Mouse (Mus musculus) bone marrow, adult 2 months (tissue): ENCODE measurements around the gene Myh14. TPM values are rescaled to one million over a fixed set of nuclear protein-coding genes. Genes with fewer than 3 reads are reported as not detected.

Experiments
- H3K27ac ChIP-seq: fragments of 200-500 bp; 2 replicates; pipeline ENCODE4 v1.5.1; 2012; ENCODE audit warnings: low read depth, mild to moderate bottlenecking, control low read depth, inconsistent platforms, low read length; ENCODE audit not compliant: control insufficient read depth, poor library complexity, insufficient read depth
- H3K4me1 ChIP-seq: fragments of 200-500 bp; 2 replicates; pipeline ENCODE4 v1.6.1; 2011; ENCODE audit warnings: low read length; ENCODE audit not compliant: control insufficient read depth, insufficient read depth
- H3K4me3 ChIP-seq: fragments of 200-500 bp; replicated peaks from 2 replicates; pipeline ENCODE3; 2011; ENCODE audit warnings: mild to moderate bottlenecking, low read depth, low read length, control low read depth; ENCODE audit not compliant: control insufficient read depth
- CTCF ChIP-seq: fragments of 200-500 bp; IDR thresholded peaks from 2 replicates; pipeline ENCODE4 v1.5.1; 2011; ENCODE audit warnings: low read length, control low read depth; ENCODE audit not compliant: control insufficient read depth, insufficient read depth
- POLR2A ChIP-seq: fragments of 200-500 bp; IDR thresholded peaks from 2 replicates; pipeline ENCODE4 v1.6.1; 2011; ENCODE audit warnings: low read depth, mild to moderate bottlenecking, control low read depth, low read length, borderline replicate concordance; ENCODE audit not compliant: control insufficient read depth
- WGBS: fragments of 180-500 bp; shearing (Covaris S2); methylation state at CpG from one replicate; pipeline ENCODE4 v1.1.7; 2018; 5-methylcytosine and 5-hydroxymethylcytosine counted together
- polyA plus RNA-seq: library from polyadenylated mRNA; stranded (reverse); fragments of >200 nt; gene quantifications from 2 replicates; pipeline ENCODE4 v1.2.4, GENCODE M21; 2011; ENCODE audit warnings: low replicate concordance; ENCODE audit not compliant: missing spikeins, insufficient read depth, insufficient read length

Gene Myh14
- polyA plus RNA-seq, 1 experiment = not detected

GRCm38 (mm10) chr7:44683656-44684055 is 13.0 kb upstream of the Myh14 start:
- Histone ChIP-seq H3K4me1 (no peaks in the 10 kb centered on the region), H3K4me3 (no peak overlapping the region), H3K27ac (no peak overlapping the region)
- WGBS = 83% methylated on average over 8 of the region's 8 CpGs
- TF ChIP-seq CTCF (no peak), POLR2A (no peak)

- 50% methylated on average over 2 of the region's 2 CpGs for WGBS
- Histone ChIP-seq H3K27ac (no peak overlapping the region), H3K4me3 (no peak overlapping the region), H3K4me1 (no peaks in the 10 kb centered on the region; the same call in 1 of the 2 replicates)
- TF ChIP-seq POLR2A (no peak), CTCF (no peak)
Observed at GRCm38 (mm10) chr7:44676611-44677010, 6.0 kb upstream of the Myh14 start.

DNA sequence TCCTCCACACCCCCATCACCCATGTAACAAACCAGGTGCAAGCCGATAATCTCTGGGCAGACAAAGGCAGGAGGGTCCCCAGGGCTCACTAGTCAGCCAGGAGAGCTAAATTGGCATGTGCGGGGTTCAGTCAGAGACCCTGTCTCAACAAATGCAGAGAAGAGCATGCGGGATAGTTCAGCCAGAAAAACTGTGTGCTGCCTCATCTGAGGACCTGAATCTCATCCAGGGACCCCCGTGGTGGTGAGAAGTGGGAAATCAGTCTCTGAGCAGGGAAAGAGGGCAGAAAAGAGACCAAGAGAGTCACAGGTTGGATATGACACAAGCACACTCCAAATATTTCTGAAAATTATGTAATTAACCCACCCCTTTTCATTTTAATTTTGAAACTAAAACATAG is 5.5 kb upstream of the Myh14 start:
- WGBS = 70% methylated on average over 4 of the region's 4 CpGs
- H3K4me1 ChIP-seq = no peaks in the 10 kb centered on the region; the same call in 1 of the 2 replicates
- no peak for TF ChIP-seq POLR2A
- TF ChIP-seq CTCF = no peak

GRCm38 (mm10) chr7:44675171-44675570 is 4.5 kb upstream of the Myh14 start:
- H3K4me1 ChIP-seq = no peaks in the 10 kb centered on the region; the same call in 1 of the 2 replicates
- no peak overlapping the region for H3K27ac ChIP-seq
- WGBS = 31% methylated on average over 6 of the region's 6 CpGs
- no peak overlapping the region for H3K4me3 ChIP-seq
- TF ChIP-seq POLR2A = no peak
- TF ChIP-seq CTCF = no peak

More for the DNA sequence above, 5.5 kb upstream of the Myh14 start:
- Histone ChIP-seq H3K4me3 (no peak overlapping the region), H3K27ac (no peak overlapping the region)

GRCm38 (mm10) chr7:44674511-44674910 is 3.9 kb upstream of the Myh14 start:
- TF ChIP-seq POLR2A (no peak), CTCF (no peak)
- Histone ChIP-seq H3K4me3 (no peak overlapping the region), H3K4me1 (no peaks in the 10 kb centered on the region; the same call in 1 of the 2 replicates), H3K27ac (no peak overlapping the region)
- 63% methylated on average over 4 of the region's 4 CpGs for WGBS

GRCm38 (mm10) chr7:44672193-44672592 is 1.6 kb upstream of the Myh14 start:
- no peak for TF ChIP-seq POLR2A
- no peak for TF ChIP-seq CTCF
- Histone ChIP-seq H3K4me3 (no peak overlapping the region), H3K27ac (no peak overlapping the region), H3K4me1 (no peaks in the 10 kb centered on the region; the same call in 1 of the 2 replicates)
- WGBS = 78% methylated on average over 5 of the region's 5 CpGs

DNA sequence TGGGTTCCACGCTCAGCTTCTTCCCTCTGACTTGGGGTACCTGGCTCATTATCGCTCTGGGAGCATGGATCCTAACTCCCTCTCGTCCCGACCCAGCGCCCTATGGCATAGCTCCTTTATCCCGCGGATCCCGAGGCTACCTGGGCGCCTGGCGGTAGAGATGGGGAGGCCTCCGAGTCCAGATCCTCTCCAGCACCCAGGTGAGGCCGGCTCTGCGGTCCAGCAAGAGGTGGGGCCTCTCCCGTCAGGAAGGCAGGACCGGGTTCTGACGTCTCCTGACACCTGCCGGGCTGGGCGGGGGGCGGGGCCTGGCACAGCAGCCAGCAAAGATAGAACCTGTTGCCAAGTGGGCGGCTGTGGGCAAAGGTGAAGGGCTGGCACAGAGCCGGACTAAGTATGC is 1.5 kb downstream of the Myh14 start:
- no peak for TF ChIP-seq CTCF
- TF ChIP-seq POLR2A = no peak
- WGBS = 23% methylated on average over 21 of the region's 21 CpGs
- H3K4me3 ChIP-seq = no peak overlapping the region
- no peaks in the 10 kb centered on the region; the same call in 1 of the 2 replicates for H3K4me1 ChIP-seq
- no peak overlapping the region for H3K27ac ChIP-seq

- 67% methylated on average over 13 of the region's 13 CpGs for WGBS
- H3K27ac ChIP-seq = no peak overlapping the region
- H3K4me3 ChIP-seq = no peak overlapping the region
- H3K4me1 ChIP-seq = no peaks in the 10 kb centered on the region
- no peak for TF ChIP-seq CTCF
Observed at GRCm38 (mm10) chr7:44667996-44668738, 2.5 kb downstream of the Myh14 start.

- no peak for TF ChIP-seq POLR2A
- no peak for TF ChIP-seq CTCF
Observed at GRCm38 (mm10) chr7:44666462-44666861, 4.2 kb downstream of the Myh14 start.

More at GRCm38 (mm10) chr7:44666462-44666861, 4.2 kb downstream of the Myh14 start:
- Histone ChIP-seq H3K4me3 (no peak overlapping the region), H3K4me1 (no peaks in the 10 kb centered on the region), H3K27ac (no peak overlapping the region)
- 70% methylated on average over 2 of the region's 2 CpGs for WGBS
